Mouse (Mus musculus) heart, embryonic 15.5 days (tissue): Measurements from ENCODE around the gene Fgf8. TPM values are rescaled to one million over a fixed set of nuclear protein-coding genes. Genes with fewer than 3 reads are reported as not detected.
A peak's percentile ranks its signal among the peaks of the same experiment; 100 is the strongest.

Source experiments
- ATAC-seq: fragments of 200-750 bp; cut with Nextera tagmentation; replicated peaks from 2 replicates; pipeline ENCODE4 v1.8.0; 2017; ENCODE audit warnings: low read depth, moderate TSS enrichment; ENCODE audit not compliant: insufficient number of reproducible peaks, insufficient read depth, low FRiP score
- H3K27ac ChIP-seq: fragments of 300-500 bp; sonication (generic); 2 replicates; pipeline ENCODE4 v1.5.1; 2015; ENCODE audit warnings: mild to moderate bottlenecking, inconsistent platforms
- H3K27me3 ChIP-seq: fragments of 300-500 bp; sonication (generic); 2 replicates; pipeline ENCODE4 v1.6.1; 2015; ENCODE audit warnings: inconsistent platforms
- H3K36me3 ChIP-seq: fragments of 300-500 bp; sonication (generic); 2 replicates; pipeline ENCODE4 v1.6.1; 2015; ENCODE audit warnings: mild to moderate bottlenecking, inconsistent platforms
- H3K4me1 ChIP-seq: fragments of 300-500 bp; sonication (generic); replicated peaks from 2 replicates; pipeline ENCODE4 v1.6.1; 2015; ENCODE audit warnings: inconsistent platforms
- H3K4me2 ChIP-seq: fragments of 300-500 bp; sonication (generic); 2 replicates; pipeline ENCODE4 v1.6.1; 2015; ENCODE audit warnings: inconsistent platforms, mild to moderate bottlenecking, moderate library complexity
- H3K4me3 ChIP-seq: fragments of 300-500 bp; sonication (generic); 2 replicates; pipeline ENCODE4 v1.5.1; 2015; ENCODE audit warnings: mild to moderate bottlenecking, inconsistent platforms
- H3K9ac ChIP-seq: fragments of 300-500 bp; sonication (generic); 2 replicates; pipeline ENCODE4 v1.6.1; 2015; ENCODE audit warnings: mild to moderate bottlenecking, inconsistent platforms
- H3K9me3 ChIP-seq: fragments of 300-500 bp; sonication (generic); replicated peaks from 2 replicates; pipeline ENCODE4 v1.6.1; 2016; ENCODE audit warnings: inconsistent platforms
- WGBS: fragments of 180-500 bp; shearing (Covaris S2); methylation state at CpG from one replicate; pipeline ENCODE4 v1.1.7; 2015; ENCODE audit warnings: mixed read lengths; 5-methylcytosine and 5-hydroxymethylcytosine counted together
- polyA plus RNA-seq: library from polyadenylated mRNA; unstranded; fragments of >200 nt; fragmentation: Nextera tagmentation; extraction: Ambion mirVana; gene quantifications from 2 replicates; pipeline ENCODE4 v1.2.1, GENCODE M21; 2015

Fgf8 gene
- polyA plus RNA-seq, 1 experiment from 2014 or later, result 0.52 TPM

GRCm38 (mm10) chr19:45717493-45718220, 25.1 kb downstream of the Fgf8 start:
- Histone ChIP-seq H3K4me2 (peak overlapping the region; percentile 61), H3K27me3 (no peaks in the 10 kb centered on the region), H3K4me3 (peak overlapping the region; percentile 32), H3K27ac (peak overlapping the region; percentile 45; the same call in 1 of the 2 replicates), H3K9me3 (no peaks in the 10 kb centered on the region), H3K4me1 (peaks cover 12% of the 10 kb centered on the region), H3K36me3 (no peaks in the 10 kb centered on the region), H3K9ac (peak overlapping the region; percentile 14; the same call in 1 of the 2 replicates)
- WGBS, result 9% methylated on average over 16 of the region's 16 CpGs
- peak; percentile 72 for ATAC-seq

GRCm38 (mm10) chr19:45708704-45709103, 34.0 kb downstream of the Fgf8 start:
- Histone ChIP-seq H3K4me1 (no peaks in the 10 kb centered on the region), H3K4me3 (no peak overlapping the region), H3K4me2 (no peak overlapping the region), H3K9me3 (no peaks in the 10 kb centered on the region), H3K9ac (no peak overlapping the region), H3K27me3 (no peaks in the 10 kb centered on the region), H3K36me3 (no peaks in the 10 kb centered on the region), H3K27ac (no peak overlapping the region)
- 70% methylated on average over 3 of the region's 3 CpGs for WGBS
- ATAC-seq, result no peak

- no peaks in the 10 kb centered on the region for H3K27me3 ChIP-seq
- peak overlapping the region; percentile 75 for H3K27ac ChIP-seq
- peaks cover 16% of the 10 kb centered on the region for H3K4me1 ChIP-seq
- no peaks in the 10 kb centered on the region for H3K36me3 ChIP-seq
- no peak overlapping the region for H3K9ac ChIP-seq
- H3K4me2 ChIP-seq, result peak overlapping the region; percentile 43
- ATAC-seq, result no peak; the same call in 1 of the 2 replicates
- WGBS, result 11% methylated on average over 6 of the region's 6 CpGs
- H3K4me3 ChIP-seq, result 0 out of 2 replicates have a peak overlapping the region, but pooled peaks have one; percentile 1
- no peaks in the 10 kb centered on the region for H3K9me3 ChIP-seq
Measured at GRCm38 (mm10) chr19:45696281-45696600, 46.5 kb downstream of the Fgf8 start.

- Histone ChIP-seq H3K4me2 (peak overlapping the region; percentile 43), H3K9me3 (no peaks in the 10 kb centered on the region), H3K36me3 (no peaks in the 10 kb centered on the region), H3K9ac (no peak overlapping the region), H3K4me1 (peaks cover 16% of the 10 kb centered on the region), H3K27ac (peak overlapping the region; percentile 75), H3K4me3 (0 out of 2 replicates have a peak overlapping the region, but pooled peaks have one; percentile 1), H3K27me3 (no peaks in the 10 kb centered on the region)
- ATAC-seq, result no peak
- 29% methylated on average over 25 of the region's 25 CpGs for WGBS
Measured at GRCm38 (mm10) chr19:45695496-45696280, 47.0 kb downstream of the Fgf8 start.

GRCm38 (mm10) chr19:45694056-45694455, 48.7 kb downstream of the Fgf8 start:
- no peak overlapping the region for H3K4me2 ChIP-seq
- H3K27ac ChIP-seq, result no peak overlapping the region
- H3K9me3 ChIP-seq, result no peaks in the 10 kb centered on the region
- peaks cover 16% of the 10 kb centered on the region for H3K4me1 ChIP-seq
- H3K27me3 ChIP-seq, result no peaks in the 10 kb centered on the region
- ATAC-seq, result no peak
- no peak overlapping the region for H3K9ac ChIP-seq
- WGBS, result 58% methylated on average over 3 of the region's 3 CpGs
- H3K36me3 ChIP-seq, result no peaks in the 10 kb centered on the region
- H3K4me3 ChIP-seq, result no peak overlapping the region

- Histone ChIP-seq H3K9me3 (no peaks in the 10 kb centered on the region), H3K4me3 (no peak overlapping the region), H3K27me3 (no peaks in the 10 kb centered on the region), H3K36me3 (no peaks in the 10 kb centered on the region), H3K4me2 (no peak overlapping the region), H3K9ac (no peak overlapping the region), H3K4me1 (peaks cover 16% of the 10 kb centered on the region), H3K27ac (no peak overlapping the region)
- 74% methylated on average over 8 of the region's 8 CpGs for WGBS
- ATAC-seq, result no peak
Measured at GRCm38 (mm10) chr19:45692211-45692610, 50.5 kb downstream of the Fgf8 start.

GRCm38 (mm10) chr19:45691001-45691535, 51.6 kb downstream of the Fgf8 start:
- no peak overlapping the region for H3K4me3 ChIP-seq
- no peaks in the 10 kb centered on the region for H3K36me3 ChIP-seq
- WGBS, result 72% methylated on average over 8 of the region's 8 CpGs
- no peaks in the 10 kb centered on the region for H3K9me3 ChIP-seq
- H3K9ac ChIP-seq, result no peak overlapping the region
- H3K27ac ChIP-seq, result no peak overlapping the region
- no peak overlapping the region for H3K4me2 ChIP-seq
- peaks cover 10% of the 10 kb centered on the region; the same call in 1 of the 2 replicates for H3K4me1 ChIP-seq
- ATAC-seq, result no peak
- H3K27me3 ChIP-seq, result no peaks in the 10 kb centered on the region

- no peak overlapping the region for H3K4me3 ChIP-seq
- 70% methylated on average over 4 of the region's 4 CpGs for WGBS
- H3K9ac ChIP-seq, result no peak overlapping the region
- 0 out of 2 replicates have a peak, but pooled peaks cover 2% of the 10 kb centered on the region for H3K27me3 ChIP-seq
- H3K4me2 ChIP-seq, result no peak overlapping the region
- no peak overlapping the region for H3K27ac ChIP-seq
- ATAC-seq, result no peak
- no peaks in the 10 kb centered on the region for H3K9me3 ChIP-seq
- no peaks in the 10 kb centered on the region for H3K4me1 ChIP-seq
- no peaks in the 10 kb centered on the region for H3K36me3 ChIP-seq
Measured at GRCm38 (mm10) chr19:45687001-45687400, 55.7 kb downstream of the Fgf8 start.

Other genes with a start within 250 kb of the Fgf8 start
- gene Poll, start 182.4 kb downstream of the Fgf8 start, polyA plus RNA-seq, result 11.5 and 14.7 TPM in 2 replicates
- 28.3 and 29.3 TPM in 2 replicates for gene Gm17018, start 182.3 kb downstream of the Fgf8 start, polyA plus RNA-seq
- 3.5 and 7.7 TPM in 2 replicates for gene Fbxw4, start 82.6 kb downstream of the Fgf8 start, polyA plus RNA-seq
- gene Npm3, start 6.7 kb upstream of the Fgf8 start, polyA plus RNA-seq, result 8.4 and 9.1 TPM in 2 replicates
- gene Mgea5, start 40.9 kb upstream of the Fgf8 start, polyA plus RNA-seq, result 33.8 and 38.1 TPM in 2 replicates
- 6.9 and 10.0 TPM in 2 replicates for gene Kcnip2, start 73.1 kb upstream of the Fgf8 start, polyA plus RNA-seq